Mouse (Mus musculus) spleen, postnatal 4 days (tissue): ENCODE data around the gene Srd5a1.
"Not testable (repeated sequence)": the region's sequence is repeated elsewhere in the genome, so short reads cannot be mapped to it uniquely, and the experiment has no call there.

Experiments
- DNase-seq, 2 experiments: peaks; one replicate each; pipeline ENCODE4 v3.0.0; 2022; ENCODE audit warnings: low spot score in 2 of 2

Gene Srd5a1

DNA sequence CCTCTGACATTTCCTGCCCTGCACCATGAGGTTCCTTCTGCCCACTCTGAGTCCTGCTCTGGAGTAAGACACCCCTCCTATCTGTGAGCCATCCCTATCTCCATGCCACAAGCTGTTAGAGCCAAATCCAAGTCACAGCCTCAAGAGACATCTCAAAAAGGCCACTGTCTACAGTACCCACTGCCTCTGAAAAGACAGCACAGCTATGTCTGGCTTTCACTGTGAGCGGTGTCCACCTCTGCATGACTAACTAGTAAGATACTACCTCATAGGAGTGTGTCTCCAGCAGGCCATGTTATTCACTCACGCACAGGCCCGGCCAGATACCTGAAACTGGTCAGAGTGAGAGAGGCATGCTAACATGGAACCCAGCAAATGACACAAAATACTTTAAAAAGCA lies 16.7 kb upstream of the Srd5a1 start:
- DNase-seq = no peak

DNA sequence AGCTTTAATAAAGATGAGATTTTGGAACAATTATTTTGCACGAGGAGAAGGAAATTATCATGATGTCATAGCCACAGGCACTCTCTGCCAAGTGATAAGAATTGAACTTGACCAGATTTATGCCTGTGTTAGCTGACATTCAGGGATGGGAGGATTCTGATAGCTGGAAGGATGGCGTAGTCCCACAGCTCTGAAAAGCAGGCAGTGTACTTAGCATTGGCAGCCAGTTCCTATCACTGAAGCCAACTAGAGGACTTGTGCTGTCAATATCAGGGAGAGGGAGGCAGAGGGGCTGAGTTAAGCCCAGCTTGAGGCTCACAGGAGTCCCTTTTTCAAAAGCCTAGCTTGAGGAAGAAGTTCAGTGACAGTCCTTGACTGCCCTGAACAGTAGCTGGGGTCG lies 13.3 kb upstream of the Srd5a1 start:
- DNase-seq = no peak

DNA sequence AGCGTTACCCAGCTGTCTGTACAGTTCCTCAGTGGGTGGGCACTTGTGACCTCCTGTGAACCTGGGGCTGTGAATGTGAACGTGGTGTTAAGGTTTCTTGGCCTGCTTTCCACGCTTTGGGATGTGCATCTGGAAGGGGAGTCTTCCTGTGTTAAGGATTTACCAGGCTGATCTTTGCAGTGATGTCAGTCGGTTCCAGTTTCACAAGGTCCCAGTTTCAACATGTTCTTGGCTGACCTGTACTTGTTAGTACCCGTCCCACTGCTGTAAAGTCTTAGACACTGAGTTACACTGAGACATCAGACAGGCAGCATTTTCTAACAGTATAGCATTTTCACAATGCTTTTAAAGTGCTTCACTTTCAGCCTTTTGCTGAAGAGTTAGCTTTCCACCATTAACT lies 12.6 kb upstream of the Srd5a1 start:
- no peak for DNase-seq

DNA sequence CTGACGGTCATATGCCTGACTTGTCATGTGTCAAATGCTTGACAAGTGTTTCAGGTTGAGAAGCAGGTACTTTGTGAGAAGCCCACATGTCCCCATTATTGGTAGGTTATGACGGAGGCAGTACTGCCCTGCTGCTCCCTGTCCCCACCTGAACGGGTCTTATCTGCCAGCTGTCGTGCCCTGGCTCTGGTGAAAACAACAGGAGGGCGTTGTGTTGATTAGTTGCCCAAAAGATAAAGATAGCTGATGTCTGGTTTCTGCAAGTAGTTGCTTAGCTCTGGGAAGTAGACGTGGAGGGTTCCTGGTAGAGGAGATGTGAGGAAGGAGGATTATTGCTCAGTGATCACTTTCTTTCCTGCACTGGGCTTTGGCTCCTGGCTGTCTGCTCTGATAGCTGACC lies 5.5 kb upstream of the Srd5a1 start:
- no peak for DNase-seq

DNA sequence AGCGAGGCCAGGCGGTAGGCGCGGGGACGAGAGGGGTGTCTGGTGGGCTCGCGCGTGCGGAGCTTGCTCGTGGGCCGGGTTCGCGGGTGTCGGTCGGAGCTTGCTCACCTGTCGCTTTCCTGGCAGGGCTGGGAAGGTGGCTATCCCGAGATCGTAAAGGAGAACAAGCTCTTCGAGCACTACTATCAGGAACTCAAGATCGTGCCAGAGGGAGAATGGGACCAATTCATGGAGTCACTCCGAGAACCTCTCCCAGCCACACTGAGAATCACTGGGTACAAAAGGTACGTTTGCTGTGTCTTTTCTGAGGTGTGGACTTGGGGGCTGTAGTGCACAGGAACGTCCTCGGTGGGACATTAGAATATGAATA lies 918 bp upstream of the Srd5a1 start:
- DNase-seq = no peak

DNA sequence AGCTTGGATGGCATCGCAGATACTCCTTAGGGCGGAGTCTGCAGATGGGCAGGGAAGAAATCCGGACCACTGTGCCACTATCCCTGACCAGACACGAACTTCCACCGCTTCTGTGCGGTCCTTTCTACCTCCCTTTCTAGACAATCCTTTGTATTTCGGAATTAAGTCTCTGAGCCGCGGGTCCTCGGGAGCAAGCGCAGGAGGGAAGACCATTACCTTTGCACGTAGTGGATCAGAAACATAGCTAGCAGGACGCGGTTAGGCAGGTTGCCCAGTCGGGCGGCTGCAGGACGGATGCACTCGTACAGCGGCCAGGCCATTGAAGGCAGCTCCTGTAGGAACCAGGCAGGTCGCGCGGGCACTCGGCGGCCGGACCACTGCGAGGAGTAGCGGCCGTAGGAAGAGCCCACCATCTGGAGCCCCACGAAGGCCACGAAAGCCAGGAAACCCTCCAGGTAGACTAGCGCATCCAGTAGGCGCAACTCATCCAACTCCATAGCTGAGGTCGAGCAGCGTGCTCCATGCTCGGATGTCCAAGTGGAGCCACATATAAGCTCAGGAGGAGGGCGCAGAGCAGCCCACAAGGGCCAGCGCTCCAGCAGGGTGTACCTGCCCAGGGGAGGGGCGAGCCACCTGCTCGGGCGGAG lies 368 bp downstream of the Srd5a1 start:
- DNase-seq = peak; percentile 39 to 76

DNA sequence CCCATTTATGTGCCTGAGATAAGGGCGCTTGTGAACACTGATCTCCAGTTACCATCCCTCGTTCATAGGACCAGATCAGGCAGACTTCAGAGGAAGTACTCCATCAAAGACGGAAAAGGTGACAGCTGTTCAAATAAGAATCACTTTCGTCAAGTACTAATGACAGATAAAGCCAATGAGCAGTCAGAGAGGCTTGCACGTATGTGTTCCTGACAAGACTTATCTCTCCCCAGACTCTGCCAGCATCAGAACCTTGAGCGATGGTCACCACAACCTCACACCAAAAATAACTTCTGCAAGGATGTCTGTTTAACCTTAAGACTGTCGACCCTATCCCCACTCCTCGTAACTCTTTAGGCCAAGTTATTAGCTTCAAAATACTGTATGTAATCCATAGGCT lies 2.5 kb downstream of the Srd5a1 start:
- DNase-seq = no peak

DNA sequence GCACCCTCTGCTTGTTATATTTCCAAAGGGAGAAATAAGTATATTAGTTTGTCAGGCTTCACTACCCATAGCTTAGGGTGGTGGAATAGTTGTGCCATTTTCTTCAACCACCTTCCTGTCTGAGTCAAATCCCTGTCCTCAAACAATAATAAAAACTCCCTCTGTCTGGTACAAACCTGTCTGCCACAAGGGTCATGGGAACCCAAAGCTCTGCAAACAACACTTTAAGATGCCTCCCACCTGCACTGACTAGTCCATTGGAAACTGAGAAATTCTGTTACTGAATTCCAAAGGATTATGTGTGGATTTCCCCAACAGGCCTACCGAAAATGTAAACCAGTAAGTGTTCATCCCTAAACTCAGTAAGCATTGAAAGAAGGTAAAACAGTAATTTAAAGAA lies 6.6 kb downstream of the Srd5a1 start:
- no peak for DNase-seq

DNA sequence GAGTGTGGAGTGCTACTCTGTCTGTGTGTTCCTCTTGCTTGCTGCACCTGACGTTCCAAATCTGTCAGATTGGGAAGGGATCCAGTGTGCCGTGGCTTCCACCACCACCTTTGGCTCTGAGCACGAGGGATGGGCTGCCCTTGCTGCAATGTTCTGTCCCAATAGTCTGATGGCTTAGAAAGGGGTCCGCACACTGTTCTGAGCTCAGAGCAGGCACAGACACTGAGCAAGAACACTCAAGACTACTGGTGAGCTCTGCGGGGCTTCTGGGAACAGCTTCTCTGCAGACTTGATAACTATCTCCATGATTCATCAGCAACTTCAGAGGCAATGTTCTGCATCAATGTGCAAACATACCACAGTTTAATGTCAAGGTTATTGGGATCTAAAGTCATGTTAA lies 9.9 kb downstream of the Srd5a1 start:
- DNase-seq = no peak

DNA sequence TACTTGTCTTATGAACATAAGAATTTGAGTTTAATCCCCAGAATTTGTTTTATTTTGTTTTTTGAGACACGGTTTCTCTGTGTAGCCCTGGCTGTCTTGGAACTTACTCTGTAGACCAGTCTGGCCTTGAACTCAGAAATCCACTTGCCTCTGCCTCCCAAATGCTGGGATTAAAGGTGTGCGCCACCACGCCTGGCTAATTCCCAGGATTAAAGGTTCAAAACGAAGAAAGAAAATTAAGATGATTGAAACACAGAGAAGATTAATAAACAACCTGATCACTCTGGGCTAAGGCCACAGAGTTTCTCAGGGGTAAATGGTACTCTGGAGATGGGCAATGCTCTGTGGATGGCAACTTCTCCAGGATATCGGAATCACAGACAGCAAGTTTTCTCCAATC lies 10.4 kb downstream of the Srd5a1 start:
- not testable (repeated sequence) for DNase-seq

DNA sequence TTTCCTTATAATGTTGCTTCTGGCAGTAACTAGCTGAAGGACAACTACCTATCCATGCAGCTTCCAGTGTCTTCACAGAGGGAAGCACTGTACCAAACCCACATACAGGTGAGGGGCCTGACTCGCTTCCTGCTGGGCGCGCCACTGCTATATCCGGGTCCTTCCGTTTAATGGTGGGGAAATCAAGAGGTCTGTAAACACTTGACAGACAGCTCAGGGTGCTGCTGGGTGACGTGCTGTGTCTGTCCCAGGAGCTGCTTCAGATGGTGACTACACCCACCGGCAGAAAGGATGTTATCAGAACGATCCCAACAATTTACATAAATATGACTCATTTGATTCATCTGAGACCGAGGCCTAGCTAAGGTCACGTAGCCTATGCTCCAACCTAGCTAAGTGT lies 12.4 kb downstream of the Srd5a1 start:
- DNase-seq = no peak

DNA sequence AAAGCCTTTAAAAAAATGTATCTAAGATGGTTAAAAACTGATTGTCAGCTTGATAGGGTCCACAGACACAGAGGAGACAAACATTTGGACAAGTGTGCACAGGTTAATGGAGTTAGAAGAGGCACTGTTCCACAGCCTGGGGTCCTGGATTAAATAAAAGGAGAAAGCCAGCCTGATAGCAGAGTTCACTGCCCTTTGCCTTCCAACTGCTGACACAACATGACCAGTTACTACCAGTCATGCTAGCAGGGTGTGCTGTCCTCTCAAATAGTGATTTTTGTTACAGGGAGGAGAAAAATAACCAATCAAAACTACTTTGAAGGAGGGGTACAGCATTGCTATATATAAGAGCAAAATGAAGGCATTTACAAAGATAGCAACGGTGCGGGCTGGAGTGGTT lies 14.7 kb downstream of the Srd5a1 start:
- DNase-seq = no peak

DNA sequence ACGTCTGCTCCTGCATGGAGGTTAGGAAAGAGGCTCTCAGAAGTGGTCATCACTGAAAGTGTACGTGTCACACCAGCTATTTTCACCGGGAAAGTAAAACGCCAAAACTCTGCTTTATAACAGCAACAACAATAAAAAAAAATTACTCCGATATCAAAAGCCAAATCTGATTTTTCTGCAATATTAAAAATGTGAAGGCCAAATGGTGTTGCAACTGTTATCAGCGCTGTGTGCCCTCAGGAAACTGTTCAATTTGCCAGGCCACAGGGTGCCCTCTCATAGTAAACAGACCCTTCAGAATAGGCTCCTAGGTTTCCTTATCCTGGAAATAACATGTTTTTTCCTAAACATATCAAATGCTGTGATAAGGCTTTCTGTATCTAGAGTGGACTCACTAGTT lies 15.3 kb downstream of the Srd5a1 start:
- no peak for DNase-seq

DNA sequence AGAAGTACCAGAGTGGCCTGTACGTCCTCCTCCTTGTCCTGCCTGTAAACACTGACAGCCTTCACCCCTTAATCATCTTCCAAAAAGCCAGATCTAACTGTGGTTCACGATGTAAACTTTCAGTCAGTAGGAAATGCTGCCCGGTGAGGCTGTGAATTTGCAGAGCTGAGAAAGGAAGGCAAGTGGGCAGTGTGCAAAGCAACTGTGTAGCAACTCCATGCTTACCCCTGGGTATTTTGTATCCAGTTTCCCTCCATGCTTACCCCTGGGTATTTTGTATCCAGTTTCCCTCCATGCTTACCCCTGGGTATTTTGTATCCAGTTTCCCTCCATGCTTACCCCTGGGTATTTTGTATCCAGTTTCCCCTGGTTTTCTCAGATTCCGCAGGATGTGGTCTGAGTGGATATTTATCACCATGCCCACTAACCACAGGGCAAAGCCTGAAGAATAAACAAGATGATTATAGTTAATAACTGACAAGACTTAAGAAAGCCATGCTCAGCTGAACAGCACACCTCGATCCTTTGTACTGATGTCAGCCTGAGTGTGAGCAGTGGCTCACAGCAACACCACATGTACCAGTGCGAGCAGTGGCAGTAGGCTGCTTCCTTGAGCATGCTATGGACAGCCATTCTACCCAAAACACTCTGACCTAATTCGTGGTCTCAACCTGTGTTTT lies 16.5 kb downstream of the Srd5a1 start:
- DNase-seq = no peak

DNA sequence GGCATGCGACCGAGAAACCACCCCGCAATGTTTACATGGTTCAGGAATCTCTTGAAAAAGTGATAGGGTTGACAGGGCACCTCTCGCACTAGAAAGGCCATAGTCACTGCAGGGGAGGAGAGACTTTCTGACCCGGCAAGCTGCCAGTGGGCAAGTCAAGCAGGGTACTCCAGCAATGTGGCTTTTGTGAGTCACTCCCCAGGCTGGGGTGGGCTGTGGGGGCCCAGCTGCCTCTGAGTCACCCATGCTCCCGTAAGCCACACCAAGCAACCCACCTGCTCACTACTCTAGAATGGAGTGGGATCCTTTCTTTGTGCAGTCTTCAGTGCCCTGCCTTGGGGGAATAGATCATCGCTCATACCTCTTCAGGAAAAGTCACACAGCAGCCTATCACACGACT lies 17.8 kb downstream of the Srd5a1 start:
- DNase-seq = no peak

DNA sequence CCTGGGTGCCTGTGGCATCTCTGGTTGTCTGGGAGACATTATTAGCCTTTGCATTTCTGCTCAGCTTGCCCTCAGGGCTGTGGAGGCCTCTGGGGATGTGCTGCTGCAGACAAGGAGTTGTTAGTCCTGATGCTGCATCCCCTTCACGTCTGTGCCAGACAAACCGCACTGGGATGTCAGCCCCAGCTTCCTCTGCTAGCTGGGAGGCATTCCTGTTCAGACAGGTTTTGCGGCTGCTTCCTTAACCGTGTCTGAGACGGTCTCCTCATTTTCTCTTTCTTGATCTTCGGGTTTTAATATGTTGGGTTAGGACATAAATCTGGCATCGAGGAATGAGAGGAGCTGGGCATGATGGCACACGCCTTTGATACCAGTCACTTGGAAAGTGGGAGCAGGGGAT lies 19.0 kb downstream of the Srd5a1 start:
- no peak for DNase-seq

DNA sequence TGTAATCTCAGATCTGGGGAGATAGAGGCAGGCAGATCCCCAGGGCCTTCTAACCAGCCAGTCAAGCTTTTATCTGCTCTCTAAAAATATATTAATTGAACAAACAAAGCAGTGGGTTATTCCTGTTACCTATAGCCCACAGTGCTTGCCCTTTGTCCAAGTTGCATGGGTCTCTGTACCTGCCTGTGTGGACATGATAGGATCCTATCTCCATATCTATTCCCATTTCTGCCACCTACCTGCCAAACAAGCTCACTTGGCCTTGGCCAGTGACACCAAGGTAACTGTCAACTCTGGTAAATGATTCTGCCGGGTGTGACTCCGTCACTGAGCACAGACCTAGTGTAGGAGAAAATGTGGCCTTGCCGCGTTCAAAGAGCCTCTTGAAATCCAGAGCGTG lies 19.9 kb downstream of the Srd5a1 start:
- no peak for DNase-seq

DNA sequence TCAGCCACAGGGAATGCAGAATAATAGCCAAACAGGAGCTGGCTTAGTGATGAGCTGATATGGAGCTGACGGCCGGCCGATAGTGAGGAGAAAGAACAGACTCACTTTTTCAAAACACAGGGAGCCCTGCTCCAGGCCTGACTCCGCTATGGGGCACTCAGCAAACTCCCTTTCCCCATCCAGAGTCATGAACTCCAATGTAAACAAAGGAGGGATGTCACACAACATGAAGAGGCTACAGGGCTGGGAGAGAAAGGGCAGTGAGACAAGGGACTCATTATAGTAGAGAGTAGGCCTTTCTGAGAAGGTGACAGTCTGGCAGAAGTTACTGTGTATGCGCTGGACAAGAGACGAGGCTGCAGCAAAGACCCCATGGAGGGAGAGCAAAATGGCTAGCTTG lies 23.0 kb downstream of the Srd5a1 start:
- DNase-seq = no peak

DNA sequence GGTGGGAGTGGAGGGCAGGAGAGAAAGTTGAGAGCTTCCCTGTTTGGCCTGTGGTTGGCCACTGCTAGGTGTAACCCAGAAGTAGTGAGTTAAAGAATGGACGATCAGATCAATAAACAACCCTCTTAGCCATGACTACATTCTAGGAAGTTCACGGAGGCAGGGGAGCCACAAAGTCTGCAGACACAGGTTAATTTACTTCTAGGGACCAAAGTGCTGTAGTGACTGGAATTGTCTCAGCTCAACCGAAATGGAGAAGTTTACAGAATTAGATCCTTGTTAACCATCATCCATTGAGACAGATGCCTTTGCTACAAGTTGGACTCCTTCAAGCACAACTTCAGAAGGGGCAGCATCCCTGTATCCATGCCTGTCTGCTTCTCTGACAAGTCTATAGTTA lies 23.4 kb downstream of the Srd5a1 start:
- DNase-seq = no peak

DNA sequence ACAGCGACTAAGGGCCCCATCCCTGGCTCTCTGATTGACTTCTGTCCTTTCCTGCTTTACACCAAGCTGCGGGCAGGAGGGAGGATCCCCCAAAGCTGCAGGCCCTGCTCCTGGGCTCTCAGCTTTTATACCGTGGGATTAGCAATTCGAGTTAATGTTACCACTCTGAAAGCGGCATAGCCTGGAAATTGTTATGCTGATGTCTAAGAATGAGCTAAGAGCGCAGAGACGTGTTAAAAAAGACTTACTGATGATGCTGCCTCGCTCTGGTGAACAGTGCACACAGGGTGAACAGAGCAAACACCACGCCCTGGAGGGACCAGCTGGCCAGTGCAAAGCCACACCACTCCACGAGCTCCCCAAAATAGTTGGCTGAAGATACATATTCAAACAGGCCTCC lies 24.9 kb downstream of the Srd5a1 start:
- DNase-seq = no peak

DNA sequence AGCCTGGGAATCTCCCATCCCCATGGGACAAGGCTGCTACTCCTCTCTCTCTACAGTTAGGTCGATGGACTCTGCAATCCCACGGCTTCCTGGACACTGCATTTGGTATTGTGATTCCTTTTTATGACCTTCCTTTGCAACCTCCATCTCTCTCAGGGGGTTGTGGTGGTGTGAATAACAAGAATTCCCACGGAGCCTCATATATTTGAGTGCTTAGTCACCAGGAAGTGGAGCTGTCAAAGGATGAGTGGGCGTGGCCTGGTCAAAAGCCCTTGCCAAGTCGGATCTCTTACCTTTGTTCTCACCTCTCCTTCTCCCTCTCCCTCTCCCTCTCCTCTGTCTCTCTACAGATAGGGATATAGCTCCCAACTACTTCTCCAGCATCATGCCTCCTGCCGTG lies 25.4 kb downstream of the Srd5a1 start:
- DNase-seq = no peak

DNA sequence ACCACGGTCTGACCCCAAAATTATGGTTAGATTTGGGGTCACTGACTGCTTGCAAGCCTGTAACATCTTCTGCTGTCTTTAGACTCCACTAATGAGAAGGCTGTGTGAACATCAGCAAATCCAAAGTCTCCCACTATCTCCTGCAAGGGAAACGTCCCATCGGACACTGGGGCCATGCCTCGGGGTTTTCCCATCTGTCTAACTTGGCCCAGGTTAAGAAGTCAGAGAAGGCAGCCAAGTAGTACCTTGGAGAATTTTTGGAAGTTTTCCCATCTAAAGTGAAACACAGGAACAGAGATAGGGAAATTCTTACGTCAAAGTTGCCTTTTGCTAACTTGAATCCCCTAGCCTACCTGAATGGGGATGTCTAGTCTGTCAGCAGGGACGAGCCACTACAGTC lies 27.7 kb downstream of the Srd5a1 start:
- no peak for DNase-seq

DNA sequence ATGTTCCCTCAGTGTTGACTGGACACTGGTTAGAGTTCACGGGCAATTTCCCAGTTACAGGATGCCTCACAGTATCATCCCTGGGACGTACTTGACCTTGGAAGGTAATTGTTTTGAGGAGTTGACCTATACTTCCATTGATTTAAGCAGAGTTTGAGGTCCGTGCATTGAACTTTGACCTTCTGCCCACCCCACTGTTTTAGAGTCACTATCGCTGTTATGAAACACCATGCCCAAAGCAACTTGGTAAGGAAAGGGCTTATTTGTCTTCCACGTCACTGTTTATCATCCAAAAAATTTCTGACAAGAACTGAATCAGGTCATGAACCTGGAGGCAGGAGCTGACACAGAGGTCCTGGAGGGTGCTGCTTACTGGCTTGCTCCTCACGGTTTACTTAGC lies 28.8 kb downstream of the Srd5a1 start:
- DNase-seq = no peak

DNA sequence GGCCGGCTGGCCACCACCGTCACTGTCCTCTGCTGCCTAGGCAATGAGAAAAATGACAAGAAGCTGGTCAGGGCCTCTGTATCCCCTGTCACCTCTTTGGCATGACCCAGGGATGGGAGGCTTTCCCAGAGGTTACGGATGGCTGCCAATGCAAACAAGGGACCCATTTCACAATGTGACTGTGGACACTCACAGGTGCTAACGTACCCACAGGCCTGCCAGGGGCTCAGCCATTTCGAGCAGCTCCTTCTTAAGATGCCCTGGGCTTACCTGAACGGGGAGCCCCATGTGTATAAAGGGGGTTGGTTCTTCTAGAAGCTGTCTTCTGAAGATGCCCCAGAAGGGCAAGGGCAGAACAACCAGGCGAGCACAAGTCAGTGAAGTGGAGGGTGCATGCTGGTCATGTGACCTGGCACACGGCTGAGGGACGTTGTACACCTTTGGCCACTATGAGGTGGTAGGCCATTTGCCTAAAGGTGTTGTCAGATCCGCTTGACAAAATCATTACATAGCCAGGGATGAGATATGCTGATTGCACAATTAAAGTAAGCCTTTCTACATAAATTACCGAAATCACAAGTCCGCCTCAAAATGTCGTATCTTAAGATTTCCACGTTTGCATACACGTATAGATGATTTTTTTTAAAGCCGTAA lies 33.9 kb downstream of the Srd5a1 start:
- no peak for DNase-seq
